Mouse (Mus musculus) stomach, embryonic 14.5 days (tissue): ENCODE measurements around the gene Nsl1. TPM values are rescaled to one million over a fixed set of nuclear protein-coding genes. Genes with fewer than 3 reads are reported as not detected.

Experiments
- ATAC-seq: fragments of 200-750 bp; cut with Nextera tagmentation; 2 replicates; pipeline ENCODE4 v1.8.0; 2017; ENCODE audit warnings: low read depth, moderate TSS enrichment; ENCODE audit not compliant: insufficient number of reproducible peaks, insufficient read depth, low FRiP score
- H3K27ac ChIP-seq: fragments of 300-500 bp; sonication (generic); 2 replicates; pipeline ENCODE4 v1.5.1; 2014; ENCODE audit warnings: mild to moderate bottlenecking, low read length, moderate library complexity, mixed read lengths
- H3K27me3 ChIP-seq: fragments of 300-500 bp; sonication (generic); 2 replicates; pipeline ENCODE4 v1.6.1; 2014; ENCODE audit warnings: low read length, control low read depth, mixed read lengths; ENCODE audit not compliant: control insufficient read depth, insufficient read depth
- H3K36me3 ChIP-seq: fragments of 300-500 bp; sonication (generic); 2 replicates; pipeline ENCODE4 v1.6.1; 2014; ENCODE audit warnings: mild to moderate bottlenecking, control low read depth, low read length, moderate library complexity, mixed read lengths; ENCODE audit not compliant: control insufficient read depth, insufficient read depth
- H3K4me1 ChIP-seq: fragments of 300-500 bp; sonication (generic); 2 replicates; pipeline ENCODE4 v1.6.1; 2014; ENCODE audit warnings: low read length, control low read depth, mixed read lengths; ENCODE audit not compliant: control insufficient read depth, insufficient read depth
- H3K4me2 ChIP-seq: fragments of 300-500 bp; sonication (generic); replicated peaks from 2 replicates; pipeline ENCODE4 v1.6.1; 2014; ENCODE audit warnings: low read depth, low read length, control low read depth
- H3K4me3 ChIP-seq: fragments of 300-500 bp; sonication (generic); 2 replicates; pipeline ENCODE4 v1.5.1; 2014; ENCODE audit warnings: low read depth, low read length, control low read depth
- H3K9ac ChIP-seq: fragments of 300-500 bp; sonication (generic); replicated peaks from 2 replicates; pipeline ENCODE4 v1.6.1; 2014; ENCODE audit warnings: low read depth, mild to moderate bottlenecking, control low read depth, low read length, moderate library complexity, mixed read lengths
- H3K9me3 ChIP-seq: fragments of 300-500 bp; sonication (generic); 2 replicates; pipeline ENCODE4 v1.6.1; 2016; ENCODE audit warnings: low read depth, low read length, control low read depth; ENCODE audit not compliant: control insufficient read depth
- WGBS: fragments of 180-500 bp; shearing (Covaris S2); extraction: QIAGEN DNeasy Blood & Tissue Kit; methylation state at CpG from one replicate; pipeline ENCODE4 v1.1.7; 2014; 5-methylcytosine and 5-hydroxymethylcytosine counted together
- polyA plus RNA-seq: library from polyadenylated mRNA; unstranded; fragments of >200 nt; fragmentation: Nextera tagmentation; extraction: Ambion mirVana; gene quantifications from 2 replicates; pipeline ENCODE4 v1.2.1, GENCODE M21; 2014

Gene Nsl1
- polyA plus RNA-seq, 1 experiment from 2014 or later, result 22.0 TPM

GRCm38 (mm10) chr1:191105246-191105645 is 42.4 kb downstream of the Nsl1 start:
- ATAC-seq, result no peak
- H3K4me1 ChIP-seq, result no peaks in the 10 kb centered on the region
- H3K4me3 ChIP-seq, result no peak overlapping the region
- no peak overlapping the region for H3K27ac ChIP-seq
- no peaks in the 10 kb centered on the region for H3K27me3 ChIP-seq
- H3K36me3 ChIP-seq, result no peaks in the 10 kb centered on the region
- no peaks in the 10 kb centered on the region for H3K9me3 ChIP-seq
- no peak overlapping the region for H3K9ac ChIP-seq
- H3K4me2 ChIP-seq, result no peak overlapping the region
- WGBS, result 80% methylated on average over 9 of the region's 9 CpGs

- Histone ChIP-seq H3K9ac (no peak overlapping the region), H3K27me3 (no peaks in the 10 kb centered on the region), H3K36me3 (no peaks in the 10 kb centered on the region), H3K4me1 (no peaks in the 10 kb centered on the region), H3K4me2 (no peak overlapping the region), H3K27ac (no peak overlapping the region), H3K4me3 (no peak overlapping the region), H3K9me3 (no peaks in the 10 kb centered on the region)
- 68% methylated on average over 10 of the region's 10 CpGs for WGBS
- ATAC-seq, result no peak
Measured at GRCm38 (mm10) chr1:191107306-191107705, 44.5 kb downstream of the Nsl1 start.

- Histone ChIP-seq H3K4me2 (no peak overlapping the region), H3K9ac (no peak overlapping the region), H3K4me1 (no peaks in the 10 kb centered on the region), H3K27me3 (no peaks in the 10 kb centered on the region), H3K36me3 (no peaks in the 10 kb centered on the region), H3K27ac (no peak overlapping the region), H3K4me3 (no peak overlapping the region), H3K9me3 (no peaks in the 10 kb centered on the region)
- no peak for ATAC-seq
- WGBS, result 92% methylated on average over 9 of the region's 9 CpGs
Measured at GRCm38 (mm10) chr1:191109907-191110306, 47.1 kb downstream of the Nsl1 start.

DNA sequence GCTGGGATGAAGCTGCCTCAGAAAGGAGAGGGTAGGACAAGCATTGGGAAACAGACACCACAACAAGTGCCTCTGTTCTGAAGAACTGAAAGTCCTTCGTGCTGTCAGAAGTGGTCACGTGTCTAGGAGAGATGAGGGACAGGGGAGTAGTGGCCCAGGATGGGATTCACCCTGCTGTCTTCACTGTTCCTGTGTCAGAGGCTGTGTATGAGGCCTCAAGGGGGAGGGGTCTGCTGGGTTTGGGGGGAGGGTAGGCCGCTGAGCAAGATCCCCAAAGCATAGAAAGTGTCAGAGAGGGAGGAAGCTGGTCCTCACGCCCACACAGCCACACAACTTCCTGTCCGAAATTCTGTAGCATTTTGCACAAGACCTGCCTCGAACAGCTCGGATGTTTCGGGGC is 48.3 kb downstream of the Nsl1 start:
- H3K9ac ChIP-seq, result no peak overlapping the region
- 43% methylated on average over 8 of the region's 8 CpGs for WGBS
- no peaks in the 10 kb centered on the region for H3K27me3 ChIP-seq
- H3K4me3 ChIP-seq, result no peak overlapping the region
- no peak for ATAC-seq
- no peaks in the 10 kb centered on the region for H3K36me3 ChIP-seq
- H3K9me3 ChIP-seq, result no peaks in the 10 kb centered on the region
- H3K4me2 ChIP-seq, result no peak overlapping the region
- H3K27ac ChIP-seq, result no peak overlapping the region
- no peaks in the 10 kb centered on the region for H3K4me1 ChIP-seq

- WGBS, result 70% methylated on average over 7 of the region's 7 CpGs
- no peaks in the 10 kb centered on the region for H3K9me3 ChIP-seq
- no peaks in the 10 kb centered on the region for H3K4me1 ChIP-seq
- no peak for ATAC-seq
- no peak overlapping the region for H3K4me2 ChIP-seq
- H3K27ac ChIP-seq, result no peak overlapping the region
- H3K36me3 ChIP-seq, result no peaks in the 10 kb centered on the region
- no peak overlapping the region for H3K9ac ChIP-seq
- no peaks in the 10 kb centered on the region for H3K27me3 ChIP-seq
- H3K4me3 ChIP-seq, result no peak overlapping the region
Measured at GRCm38 (mm10) chr1:191114868-191115267, 52.1 kb downstream of the Nsl1 start.

- 80% methylated on average over 11 of the region's 11 CpGs for WGBS
- H3K9me3 ChIP-seq, result no peaks in the 10 kb centered on the region
- H3K27me3 ChIP-seq, result no peaks in the 10 kb centered on the region
- no peak overlapping the region for H3K4me2 ChIP-seq
- H3K4me1 ChIP-seq, result no peaks in the 10 kb centered on the region
- no peak for ATAC-seq
- H3K4me3 ChIP-seq, result no peak overlapping the region
- H3K36me3 ChIP-seq, result no peaks in the 10 kb centered on the region
- no peak overlapping the region for H3K9ac ChIP-seq
- H3K27ac ChIP-seq, result no peak overlapping the region
Measured at GRCm38 (mm10) chr1:191115514-191116238, 52.9 kb downstream of the Nsl1 start.

- no peak overlapping the region for H3K27ac ChIP-seq
- no peak overlapping the region for H3K4me3 ChIP-seq
- H3K36me3 ChIP-seq, result no peaks in the 10 kb centered on the region
- no peak overlapping the region for H3K4me2 ChIP-seq
- no peak overlapping the region for H3K9ac ChIP-seq
- no peak for ATAC-seq
- no peaks in the 10 kb centered on the region for H3K9me3 ChIP-seq
- H3K4me1 ChIP-seq, result no peaks in the 10 kb centered on the region
- 0 out of 2 replicates have a peak, but pooled peaks cover 5% of the 10 kb centered on the region for H3K27me3 ChIP-seq
- WGBS, result 61% methylated on average over 3 of the region's 3 CpGs
Measured at GRCm38 (mm10) chr1:191122744-191123143, 59.9 kb downstream of the Nsl1 start.

- Histone ChIP-seq H3K4me3 (no peak overlapping the region), H3K9me3 (no peaks in the 10 kb centered on the region), H3K27me3 (0 out of 2 replicates have a peak, but pooled peaks cover 5% of the 10 kb centered on the region), H3K36me3 (no peaks in the 10 kb centered on the region), H3K27ac (no peak overlapping the region), H3K9ac (no peak overlapping the region), H3K4me2 (no peak overlapping the region), H3K4me1 (no peaks in the 10 kb centered on the region)
- 88% methylated on average over 2 of the region's 2 CpGs for WGBS
- no peak for ATAC-seq
Measured at GRCm38 (mm10) chr1:191123696-191124095, 60.9 kb downstream of the Nsl1 start.

DNA sequence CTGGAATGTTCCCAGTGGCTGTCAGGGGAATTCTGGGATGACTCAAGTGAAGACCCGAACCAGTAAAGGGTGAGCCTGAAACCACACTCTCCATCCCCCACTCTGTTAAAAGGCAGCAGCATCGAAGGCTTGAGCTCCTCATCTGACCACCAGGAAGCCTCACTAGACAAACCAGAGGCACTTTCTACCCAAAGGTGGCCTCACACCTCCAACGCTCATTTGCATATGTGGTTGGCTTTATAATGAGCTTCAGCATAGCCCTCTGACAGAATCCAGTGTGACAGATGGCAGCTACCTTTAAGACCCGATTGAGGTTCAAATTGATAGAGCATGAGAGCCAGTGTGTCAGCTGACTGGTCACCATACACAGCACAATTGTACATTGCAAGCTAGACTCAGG is 61.5 kb downstream of the Nsl1 start:
- Histone ChIP-seq H3K9me3 (no peaks in the 10 kb centered on the region), H3K9ac (no peak overlapping the region), H3K4me3 (no peak overlapping the region), H3K36me3 (no peaks in the 10 kb centered on the region), H3K27me3 (0 out of 2 replicates have a peak, but pooled peaks cover 5% of the 10 kb centered on the region), H3K4me2 (no peak overlapping the region), H3K4me1 (no peaks in the 10 kb centered on the region), H3K27ac (no peak overlapping the region)
- ATAC-seq, result no peak
- WGBS, result 59% methylated on average over 4 of the region's 4 CpGs
